Mouse (Mus musculus): Measurements from ENCODE around the gene Popdc2. TPM values are rescaled to one million over a fixed set of nuclear protein-coding genes. Genes with fewer than 3 reads are reported as not detected.
A peak's percentile ranks its signal among the peaks of the same experiment; 100 is the strongest.

Gene Popdc2
- total and polyA plus RNA-seq, 2 experiments from 2014 or later, result 675 to 982 TPM

DNA sequence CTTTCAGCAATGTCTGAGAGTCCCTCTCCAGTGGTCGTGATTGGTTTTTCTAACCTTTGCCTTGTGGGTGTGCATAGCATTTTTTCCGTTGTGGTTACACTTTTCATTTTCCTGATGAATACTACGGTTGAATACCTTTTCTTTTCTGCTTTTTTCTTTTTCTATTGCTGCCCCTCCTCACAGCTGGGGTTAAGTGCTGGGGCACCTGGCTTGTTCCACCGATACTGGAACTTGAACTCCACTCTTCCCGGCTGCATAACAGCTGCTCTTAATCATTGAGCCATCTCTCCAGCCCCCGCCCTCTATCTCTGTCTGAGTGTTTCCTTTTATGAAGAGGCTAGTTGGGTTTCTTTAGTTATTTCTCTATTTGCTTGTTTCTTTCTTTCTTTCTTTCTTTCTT is 17.1 kb downstream of the Popdc2 start:
- 40% methylated on average over 6 of the region's 6 CpGs for WGBS
- H3K9ac ChIP-seq (replicated peaks; ENCODE audit: low read depth, low read length), result no peak overlapping the region
- DNase-seq (ENCODE audit: low spot score) (peak; percentile 4), ATAC-seq (ENCODE audit: insufficient read depth, low read depth) (no peak)
- no peak overlapping the region for H3K4me3 ChIP-seq (ENCODE audit: low read depth, low read length)
- peaks cover 47% of the 10 kb centered on the region for H3K36me3 ChIP-seq (replicated peaks; ENCODE audit: control insufficient read depth, insufficient read depth, low read length)
- H3K4me2 ChIP-seq (ENCODE audit: low read depth, low read length), result no peak overlapping the region
- TF ChIP-seq EP300 (IDR thresholded peaks at IDR 0.05; ENCODE audit: low read depth) (no peak), CTCF (IDR thresholded peaks at IDR 0.05; ENCODE audit: low read depth) (no peak)
- H3K27ac ChIP-seq (ENCODE audit: low read depth), result no peak overlapping the region
- H3K9me3 ChIP-seq (replicated peaks; ENCODE audit: control insufficient read depth, low read length), result no peaks in the 10 kb centered on the region
- peaks cover 12% of the 10 kb centered on the region; the same call in 1 of the 2 replicates for H3K4me1 ChIP-seq (ENCODE audit: control insufficient read depth, insufficient read depth)
- no peaks in the 10 kb centered on the region for H3K27me3 ChIP-seq (ENCODE audit: control insufficient read depth, insufficient read depth, low read length)

DNA sequence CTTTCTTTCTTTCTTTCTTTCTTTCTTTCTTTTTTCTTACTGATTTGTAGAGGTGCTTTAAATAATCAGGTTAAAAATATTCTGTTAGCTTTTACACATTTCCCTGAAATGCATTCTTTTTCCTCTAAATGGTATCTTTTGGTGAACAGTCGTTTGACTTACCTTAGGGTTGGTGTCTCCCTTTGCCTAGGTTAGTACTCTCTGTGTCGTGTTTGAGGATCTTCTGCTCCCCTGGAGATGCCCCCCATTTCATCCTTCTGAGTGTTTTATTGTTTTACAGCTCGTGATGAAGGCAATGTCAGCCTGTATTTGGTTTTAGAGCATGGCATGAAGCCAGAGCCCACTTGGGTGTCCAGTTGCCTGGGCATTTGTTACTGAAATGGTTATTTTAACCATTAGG is 17.5 kb downstream of the Popdc2 start:
- WGBS, result 48% methylated on average over 3 of the region's 3 CpGs
- no peaks in the 10 kb centered on the region for H3K9me3 ChIP-seq (replicated peaks; ENCODE audit: control insufficient read depth, low read length)
- H3K27ac ChIP-seq (ENCODE audit: low read depth), result no peak overlapping the region
- peaks cover 43% of the 10 kb centered on the region for H3K36me3 ChIP-seq (replicated peaks; ENCODE audit: control insufficient read depth, insufficient read depth, low read length)
- H3K4me3 ChIP-seq (ENCODE audit: low read depth, low read length), result no peak overlapping the region
- ATAC-seq (ENCODE audit: insufficient read depth, low read depth), result no peak
- H3K9ac ChIP-seq (replicated peaks; ENCODE audit: low read depth, low read length), result no peak overlapping the region
- TF ChIP-seq EP300 (IDR thresholded peaks at IDR 0.05; ENCODE audit: low read depth) (no peak), CTCF (IDR thresholded peaks at IDR 0.05; ENCODE audit: low read depth) (no peak)
- DNase-seq (ENCODE audit: low spot score), result no peak
- H3K27me3 ChIP-seq (ENCODE audit: control insufficient read depth, insufficient read depth, low read length), result no peaks in the 10 kb centered on the region
- H3K4me1 ChIP-seq (ENCODE audit: control insufficient read depth, insufficient read depth), result peaks cover 12% of the 10 kb centered on the region; the same call in 1 of the 2 replicates
- no peak overlapping the region for H3K4me2 ChIP-seq (ENCODE audit: low read depth, low read length)

DNA sequence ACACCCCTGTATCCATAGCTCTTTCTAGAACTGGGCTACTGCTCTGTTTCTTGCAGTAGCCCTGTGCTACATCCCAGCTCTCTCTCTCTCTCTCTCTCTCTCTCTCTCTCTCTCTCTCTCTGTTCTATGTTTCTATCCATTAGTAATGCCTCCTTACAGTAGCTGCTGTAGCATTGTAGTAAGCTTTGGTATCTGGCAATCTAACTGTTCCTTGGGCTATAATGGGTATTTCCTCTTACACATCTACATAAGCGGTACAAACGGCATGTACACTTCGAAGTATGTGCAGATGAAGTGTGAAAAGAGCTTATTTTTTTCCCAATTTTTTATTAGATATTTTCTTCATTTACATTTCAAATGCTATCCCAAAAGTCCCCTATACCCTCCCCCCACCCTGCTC is 17.9 kb downstream of the Popdc2 start:
- Histone ChIP-seq H3K36me3 (replicated peaks; ENCODE audit: control insufficient read depth, insufficient read depth, low read length) (peaks cover 39% of the 10 kb centered on the region), H3K27ac (ENCODE audit: low read depth) (no peak overlapping the region), H3K27me3 (ENCODE audit: control insufficient read depth, insufficient read depth, low read length) (no peaks in the 10 kb centered on the region), H3K4me1 (ENCODE audit: control insufficient read depth, insufficient read depth) (peaks cover 12% of the 10 kb centered on the region; the same call in 1 of the 2 replicates), H3K4me2 (ENCODE audit: low read depth, low read length) (no peak overlapping the region), H3K9ac (replicated peaks; ENCODE audit: low read depth, low read length) (no peak overlapping the region), H3K9me3 (replicated peaks; ENCODE audit: control insufficient read depth, low read length) (no peaks in the 10 kb centered on the region), H3K4me3 (ENCODE audit: low read depth, low read length) (no peak overlapping the region)
- 91% methylated on average over 3 of the region's 3 CpGs for WGBS
- no peak for TF ChIP-seq CTCF (IDR thresholded peaks at IDR 0.05; ENCODE audit: low read depth)
- TF ChIP-seq EP300 (IDR thresholded peaks at IDR 0.05; ENCODE audit: low read depth), result no peak
- peak; percentile 4 for DNase-seq (ENCODE audit: low spot score)
- ATAC-seq (ENCODE audit: insufficient read depth, low read depth), result no peak

DNA sequence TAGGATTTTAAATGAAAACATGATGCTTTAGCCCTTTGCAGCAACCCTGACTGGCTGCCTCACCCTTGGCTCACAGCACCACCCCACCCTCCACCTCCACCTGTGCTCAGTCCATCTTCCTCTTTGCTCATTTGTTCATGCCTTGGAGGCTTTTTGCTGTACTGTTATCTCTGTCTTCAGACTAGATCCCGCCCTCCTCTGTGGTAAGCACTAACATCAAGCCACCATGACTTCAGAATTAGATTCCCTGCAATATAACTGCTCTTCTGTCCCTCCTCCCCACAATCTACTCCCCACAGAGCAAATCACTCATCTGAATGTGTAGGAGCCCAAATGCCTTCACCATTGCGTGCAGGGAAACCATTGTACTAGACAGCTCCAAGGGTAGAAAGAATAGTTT is 21.7 kb downstream of the Popdc2 start:
- ATAC-seq (ENCODE audit: insufficient read depth, low read depth), result no peak
- H3K36me3 ChIP-seq (replicated peaks; ENCODE audit: control insufficient read depth, insufficient read depth, low read length), result peaks cover 5% of the 10 kb centered on the region; the same call in 1 of the 2 replicates
- H3K4me3 ChIP-seq (ENCODE audit: low read depth, low read length), result no peak overlapping the region
- H3K27ac ChIP-seq (ENCODE audit: low read depth), result no peak overlapping the region
- H3K9ac ChIP-seq (replicated peaks; ENCODE audit: low read depth, low read length), result no peak overlapping the region
- H3K9me3 ChIP-seq (replicated peaks; ENCODE audit: control insufficient read depth, low read length), result no peaks in the 10 kb centered on the region
- TF ChIP-seq EP300 (IDR thresholded peaks at IDR 0.05; ENCODE audit: low read depth) (no peak), CTCF (IDR thresholded peaks at IDR 0.05; ENCODE audit: low read depth) (no peak)
- 89% methylated on average over 2 of the region's 2 CpGs for WGBS
- DNase-seq (ENCODE audit: low spot score), result no peak
- H3K4me1 ChIP-seq (ENCODE audit: control insufficient read depth, insufficient read depth), result no peaks in the 10 kb centered on the region
- no peak overlapping the region for H3K4me2 ChIP-seq (ENCODE audit: low read depth, low read length)
- H3K27me3 ChIP-seq (ENCODE audit: control insufficient read depth, insufficient read depth, low read length), result no peaks in the 10 kb centered on the region

DNA sequence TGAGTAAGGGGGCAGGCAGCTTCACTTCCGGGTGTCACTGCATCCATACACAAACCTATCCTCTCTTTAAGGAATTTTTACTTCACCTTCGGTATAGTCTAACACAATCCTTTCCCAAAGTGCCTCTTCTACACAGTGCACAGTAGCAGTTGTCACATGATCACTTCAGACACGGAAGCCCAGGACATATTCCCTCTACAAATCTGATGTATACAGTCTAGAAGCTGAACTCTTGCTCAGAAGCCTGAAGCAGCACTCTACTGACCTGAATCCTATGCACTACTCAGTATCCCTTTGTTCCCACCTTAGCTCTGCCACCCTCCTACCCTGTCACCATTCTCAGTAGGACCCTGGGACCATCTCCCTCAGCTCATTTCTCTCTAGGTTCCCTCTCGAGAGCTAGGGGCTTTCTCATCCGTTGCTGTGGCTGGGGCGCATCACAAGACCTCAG is 23.2 kb downstream of the Popdc2 start:
- H3K27me3 ChIP-seq (ENCODE audit: control insufficient read depth, insufficient read depth, low read length), result no peaks in the 10 kb centered on the region
- no peak overlapping the region for H3K27ac ChIP-seq (ENCODE audit: low read depth)
- ATAC-seq (ENCODE audit: insufficient read depth, low read depth) (no peak), DNase-seq (ENCODE audit: low spot score) (no peak)
- no peak for TF ChIP-seq CTCF (IDR thresholded peaks at IDR 0.05; ENCODE audit: low read depth)
- TF ChIP-seq EP300 (IDR thresholded peaks at IDR 0.05; ENCODE audit: low read depth), result no peak
- no peak overlapping the region for H3K4me3 ChIP-seq (ENCODE audit: low read depth, low read length)
- H3K9ac ChIP-seq (replicated peaks; ENCODE audit: low read depth, low read length), result no peak overlapping the region
- no peaks in the 10 kb centered on the region for H3K9me3 ChIP-seq (replicated peaks; ENCODE audit: control insufficient read depth, low read length)
- 84% methylated on average over 6 of the region's 6 CpGs for WGBS
- H3K36me3 ChIP-seq (replicated peaks; ENCODE audit: control insufficient read depth, insufficient read depth, low read length), result no peaks in the 10 kb centered on the region
- H3K4me1 ChIP-seq (ENCODE audit: control insufficient read depth, insufficient read depth), result no peaks in the 10 kb centered on the region
- H3K4me2 ChIP-seq (ENCODE audit: low read depth, low read length), result no peak overlapping the region

DNA sequence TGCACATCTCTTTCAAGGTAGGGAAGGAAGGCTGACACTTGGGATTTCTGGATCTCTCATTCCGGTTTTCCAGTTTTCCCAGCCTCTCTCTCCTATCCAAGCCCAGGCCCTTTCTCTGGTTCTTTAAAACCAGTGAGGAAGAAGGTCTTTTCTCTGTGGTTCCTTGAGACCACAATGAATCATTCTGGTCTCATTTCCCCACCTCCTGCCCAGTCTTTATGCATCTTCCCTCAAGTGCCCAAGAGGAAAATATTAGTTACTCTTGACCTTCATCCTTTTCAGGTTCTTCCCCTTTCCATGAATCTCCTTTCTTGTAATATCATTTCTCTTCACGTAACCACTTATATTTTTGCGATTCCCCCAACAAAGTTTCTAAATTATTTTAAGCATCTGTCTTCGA is 23.7 kb downstream of the Popdc2 start:
- DNase-seq (ENCODE audit: low spot score) (no peak), ATAC-seq (ENCODE audit: insufficient read depth, low read depth) (no peak)
- WGBS, result 89% methylated on average over 4 of the region's 4 CpGs
- Histone ChIP-seq H3K9me3 (replicated peaks; ENCODE audit: control insufficient read depth, low read length) (no peaks in the 10 kb centered on the region), H3K27me3 (ENCODE audit: control insufficient read depth, insufficient read depth, low read length) (no peaks in the 10 kb centered on the region), H3K27ac (ENCODE audit: low read depth) (no peak overlapping the region), H3K4me2 (ENCODE audit: low read depth, low read length) (no peak overlapping the region), H3K9ac (replicated peaks; ENCODE audit: low read depth, low read length) (no peak overlapping the region), H3K4me3 (ENCODE audit: low read depth, low read length) (no peak overlapping the region), H3K36me3 (replicated peaks; ENCODE audit: control insufficient read depth, insufficient read depth, low read length) (no peaks in the 10 kb centered on the region), H3K4me1 (ENCODE audit: control insufficient read depth, insufficient read depth) (no peaks in the 10 kb centered on the region)
- TF ChIP-seq EP300 (IDR thresholded peaks at IDR 0.05; ENCODE audit: low read depth) (no peak), CTCF (IDR thresholded peaks at IDR 0.05; ENCODE audit: low read depth) (no peak)

Measured in heart, postnatal 0 days (tissue).